Mouse (Mus musculus): ENCODE measurements at regions not wholly inside any gene's neighbourhood (a gene's known extent, or its start where the extent isn't known, plus 50 kb on each side); places are given as distances from the start of the nearest gene placed in this dataset.

GRCm38 (mm10) chr15:25509584-25509983 lies 96.0 kb upstream of the Basp1 start:
- 60% methylated on average over 8 of the region's 8 CpGs for WGBS
- no peak overlapping the region for H3K4me2 ChIP-seq (replicated peaks; ENCODE audit: low read depth, low read length)
- no peaks in the 10 kb centered on the region for H3K36me3 ChIP-seq (ENCODE audit: control insufficient read depth, insufficient read depth, low read length)
- no peak for ATAC-seq (ENCODE audit: insufficient number of reproducible peaks, insufficient read depth, low FRiP score, low read depth)
- H3K4me1 ChIP-seq (ENCODE audit: control insufficient read depth, insufficient read depth, low read length) = peaks cover 9% of the 10 kb centered on the region; the same call in 1 of the 2 replicates
- H3K9ac ChIP-seq (replicated peaks; ENCODE audit: low read depth, low read length) = no peak overlapping the region
- H3K27me3 ChIP-seq (ENCODE audit: control insufficient read depth, insufficient read depth, low read length) = no peaks in the 10 kb centered on the region
- no peaks in the 10 kb centered on the region for H3K9me3 ChIP-seq (ENCODE audit: control insufficient read depth, low read depth, low read length)
- H3K4me3 ChIP-seq (ENCODE audit: low read depth, low read length) = no peak overlapping the region
- H3K27ac ChIP-seq (ENCODE audit: low read length) = no peak overlapping the region

GRCm38 (mm10) chr15:25510060-25510492 lies 96.5 kb upstream of the Basp1 start:
- Histone ChIP-seq H3K27me3 (ENCODE audit: control insufficient read depth, insufficient read depth, low read length) (no peaks in the 10 kb centered on the region), H3K4me2 (replicated peaks; ENCODE audit: low read depth, low read length) (no peak overlapping the region), H3K36me3 (ENCODE audit: control insufficient read depth, insufficient read depth, low read length) (no peaks in the 10 kb centered on the region), H3K4me3 (ENCODE audit: low read depth, low read length) (no peak overlapping the region), H3K9me3 (ENCODE audit: control insufficient read depth, low read depth, low read length) (no peaks in the 10 kb centered on the region), H3K4me1 (ENCODE audit: control insufficient read depth, insufficient read depth, low read length) (peaks cover 9% of the 10 kb centered on the region; the same call in 1 of the 2 replicates), H3K27ac (ENCODE audit: low read length) (no peak overlapping the region), H3K9ac (replicated peaks; ENCODE audit: low read depth, low read length) (no peak overlapping the region)
- peak; percentile 65; the same call in 1 of the 2 replicates for ATAC-seq (ENCODE audit: insufficient number of reproducible peaks, insufficient read depth, low FRiP score, low read depth)
- WGBS = 20% methylated on average over 8 of the region's 8 CpGs

GRCm38 (mm10) chr15:25518025-25518928 lies 104.0 kb upstream of the Myo10 start:
- no peak for ATAC-seq (ENCODE audit: insufficient number of reproducible peaks, insufficient read depth, low FRiP score, low read depth)
- no peak overlapping the region for H3K27ac ChIP-seq (ENCODE audit: low read length)
- WGBS = 64% methylated on average over 15 of the region's 15 CpGs
- no peaks in the 10 kb centered on the region for H3K27me3 ChIP-seq (ENCODE audit: control insufficient read depth, insufficient read depth, low read length)
- no peaks in the 10 kb centered on the region for H3K36me3 ChIP-seq (ENCODE audit: control insufficient read depth, insufficient read depth, low read length)
- no peak overlapping the region for H3K4me2 ChIP-seq (replicated peaks; ENCODE audit: low read depth, low read length)
- no peaks in the 10 kb centered on the region for H3K9me3 ChIP-seq (ENCODE audit: control insufficient read depth, low read depth, low read length)
- H3K9ac ChIP-seq (replicated peaks; ENCODE audit: low read depth, low read length) = no peak overlapping the region
- H3K4me3 ChIP-seq (ENCODE audit: low read depth, low read length) = no peak overlapping the region
- H3K4me1 ChIP-seq (ENCODE audit: control insufficient read depth, insufficient read depth, low read length) = no peaks in the 10 kb centered on the region

GRCm38 (mm10) chr15:25524189-25524588 lies 98.1 kb upstream of the Myo10 start:
- Histone ChIP-seq H3K27ac (ENCODE audit: low read length) (no peak overlapping the region), H3K4me1 (ENCODE audit: control insufficient read depth, insufficient read depth, low read length) (no peaks in the 10 kb centered on the region), H3K27me3 (ENCODE audit: control insufficient read depth, insufficient read depth, low read length) (no peaks in the 10 kb centered on the region), H3K4me2 (replicated peaks; ENCODE audit: low read depth, low read length) (no peak overlapping the region), H3K9ac (replicated peaks; ENCODE audit: low read depth, low read length) (no peak overlapping the region), H3K36me3 (ENCODE audit: control insufficient read depth, insufficient read depth, low read length) (no peaks in the 10 kb centered on the region), H3K9me3 (ENCODE audit: control insufficient read depth, low read depth, low read length) (no peaks in the 10 kb centered on the region), H3K4me3 (ENCODE audit: low read depth, low read length) (no peak overlapping the region)
- no peak for ATAC-seq (ENCODE audit: insufficient number of reproducible peaks, insufficient read depth, low FRiP score, low read depth)
- WGBS = 92% methylated on average over 4 of the region's 4 CpGs

GRCm38 (mm10) chr15:25525337-25525736 lies 97.0 kb upstream of the Myo10 start:
- Histone ChIP-seq H3K27me3 (ENCODE audit: control insufficient read depth, insufficient read depth, low read length) (no peaks in the 10 kb centered on the region), H3K4me3 (ENCODE audit: low read depth, low read length) (no peak overlapping the region), H3K27ac (ENCODE audit: low read length) (no peak overlapping the region), H3K4me1 (ENCODE audit: control insufficient read depth, insufficient read depth, low read length) (no peaks in the 10 kb centered on the region), H3K9ac (replicated peaks; ENCODE audit: low read depth, low read length) (no peak overlapping the region), H3K9me3 (ENCODE audit: control insufficient read depth, low read depth, low read length) (no peaks in the 10 kb centered on the region), H3K4me2 (replicated peaks; ENCODE audit: low read depth, low read length) (no peak overlapping the region), H3K36me3 (ENCODE audit: control insufficient read depth, insufficient read depth, low read length) (no peaks in the 10 kb centered on the region)
- WGBS = 70% methylated on average over 7 of the region's 7 CpGs
- ATAC-seq (ENCODE audit: insufficient number of reproducible peaks, insufficient read depth, low FRiP score, low read depth) = no peak

- Histone ChIP-seq H3K27ac (ENCODE audit: low read length) (no peak overlapping the region), H3K27me3 (ENCODE audit: control insufficient read depth, insufficient read depth, low read length) (no peaks in the 10 kb centered on the region), H3K9me3 (ENCODE audit: control insufficient read depth, low read depth, low read length) (no peaks in the 10 kb centered on the region), H3K4me1 (ENCODE audit: control insufficient read depth, insufficient read depth, low read length) (0 out of 2 replicates have a peak, but pooled peaks cover 3% of the 10 kb centered on the region), H3K4me3 (ENCODE audit: low read depth, low read length) (no peak overlapping the region), H3K4me2 (replicated peaks; ENCODE audit: low read depth, low read length) (no peak overlapping the region), H3K9ac (replicated peaks; ENCODE audit: low read depth, low read length) (no peak overlapping the region), H3K36me3 (ENCODE audit: control insufficient read depth, insufficient read depth, low read length) (no peaks in the 10 kb centered on the region)
- ATAC-seq (ENCODE audit: insufficient number of reproducible peaks, insufficient read depth, low FRiP score, low read depth) = no peak
- WGBS = 76% methylated on average over 22 of the region's 22 CpGs
These were observed 85.6 kb upstream of the Myo10 start for GRCm38 (mm10) chr15:25536451-25537334.

GRCm38 (mm10) chr15:25539344-25540176 lies 82.8 kb upstream of the Myo10 start:
- 55% methylated on average over 20 of the region's 20 CpGs for WGBS
- ATAC-seq (ENCODE audit: insufficient number of reproducible peaks, insufficient read depth, low FRiP score, low read depth) = 0 out of 2 replicates have a peak, but pooled peaks have one; percentile 28

GRCm38 (mm10) chr15:25542382-25542781 lies 79.9 kb upstream of the Myo10 start:
- Histone ChIP-seq H3K4me3 (ENCODE audit: low read depth, low read length) (no peak overlapping the region), H3K4me2 (replicated peaks; ENCODE audit: low read depth, low read length) (no peak overlapping the region), H3K9me3 (ENCODE audit: control insufficient read depth, low read depth, low read length) (no peaks in the 10 kb centered on the region), H3K4me1 (ENCODE audit: control insufficient read depth, insufficient read depth, low read length) (0 out of 2 replicates have a peak, but pooled peaks cover 3% of the 10 kb centered on the region), H3K27ac (ENCODE audit: low read length) (no peak overlapping the region), H3K9ac (replicated peaks; ENCODE audit: low read depth, low read length) (no peak overlapping the region), H3K27me3 (ENCODE audit: control insufficient read depth, insufficient read depth, low read length) (no peaks in the 10 kb centered on the region), H3K36me3 (ENCODE audit: control insufficient read depth, insufficient read depth, low read length) (no peaks in the 10 kb centered on the region)
- 76% methylated on average over 4 of the region's 4 CpGs for WGBS
- no peak for ATAC-seq (ENCODE audit: insufficient number of reproducible peaks, insufficient read depth, low FRiP score, low read depth)

More at GRCm38 (mm10) chr15:25539344-25540176, 82.8 kb upstream of the Myo10 start:
- no peak overlapping the region for H3K4me2 ChIP-seq (replicated peaks; ENCODE audit: low read depth, low read length)
- H3K9ac ChIP-seq (replicated peaks; ENCODE audit: low read depth, low read length) = no peak overlapping the region
- H3K4me1 ChIP-seq (ENCODE audit: control insufficient read depth, insufficient read depth, low read length) = 0 out of 2 replicates have a peak, but pooled peaks cover 3% of the 10 kb centered on the region
- no peaks in the 10 kb centered on the region for H3K27me3 ChIP-seq (ENCODE audit: control insufficient read depth, insufficient read depth, low read length)
- no peak overlapping the region for H3K4me3 ChIP-seq (ENCODE audit: low read depth, low read length)
- H3K36me3 ChIP-seq (ENCODE audit: control insufficient read depth, insufficient read depth, low read length) = no peaks in the 10 kb centered on the region
- no peaks in the 10 kb centered on the region for H3K9me3 ChIP-seq (ENCODE audit: control insufficient read depth, low read depth, low read length)
- H3K27ac ChIP-seq (ENCODE audit: low read length) = no peak overlapping the region

Measured in stomach, embryonic 14.5 days (tissue).